Mouse (Mus musculus) spleen, adult 2 months (tissue): ENCODE measurements around the gene Iqub. TPM values are rescaled to one million over a fixed set of nuclear protein-coding genes. Genes with fewer than 3 reads are reported as not detected.

Experiments used
- DNase-seq, 2 experiments: peaks; one replicate each; pipeline versions ENCODE4 v3.0.0 to v3.0.0-alpha.2; 2012 to 2021; ENCODE audit warnings: low spot score in 2 of 2, low read depth in 1 of 2
- H3K27ac ChIP-seq: fragments of 200-500 bp; 2 replicates; pipeline ENCODE4 v1.5.1; 2012; ENCODE audit warnings: low read length, inconsistent platforms; ENCODE audit not compliant: insufficient read depth
- H3K27me3 ChIP-seq: fragments of 200-500 bp; 2 replicates; pipeline ENCODE4 v1.6.1; 2012; ENCODE audit warnings: mild to moderate bottlenecking, moderate library complexity, low read length, inconsistent platforms; ENCODE audit not compliant: control insufficient read depth, insufficient read depth
- H3K36me3 ChIP-seq: fragments of 200-500 bp; 2 replicates; pipeline ENCODE4 v1.6.1; 2012; ENCODE audit warnings: mild to moderate bottlenecking, low read length, inconsistent platforms; ENCODE audit not compliant: control insufficient read depth, insufficient read depth
- H3K4me1 ChIP-seq: fragments of 200-500 bp; 2 replicates; pipeline ENCODE4 v1.6.1; 2011; ENCODE audit warnings: inconsistent platforms; ENCODE audit not compliant: control insufficient read depth, insufficient read depth, insufficient read length
- H3K4me3 ChIP-seq: fragments of 200-500 bp; 2 replicates; pipeline ENCODE4 v1.5.1; 2011; ENCODE audit warnings: mild to moderate bottlenecking, inconsistent platforms; ENCODE audit not compliant: insufficient read depth, insufficient read length; ENCODE audit errors: extremely low read depth
- CTCF ChIP-seq: fragments of 200-500 bp; IDR thresholded peaks from 2 replicates; pipeline ENCODE4 v1.5.1; 2011; ENCODE audit warnings: mild to moderate bottlenecking, inconsistent platforms; ENCODE audit not compliant: insufficient read depth, insufficient read length, insufficient replicate concordance; ENCODE audit errors: extremely low read depth
- POLR2A ChIP-seq: fragments of 200-500 bp; IDR thresholded peaks from 2 replicates; pipeline ENCODE4 v1.6.1; 2011; ENCODE audit warnings: low read depth, low read length, inconsistent platforms
- WGBS: fragments of 180-500 bp; shearing (Covaris S2); methylation state at CpG from one replicate; pipeline ENCODE4 v1.1.7; 2018; 5-methylcytosine and 5-hydroxymethylcytosine counted together
- polyA plus RNA-seq: library from polyadenylated mRNA; depleted of rRNA; stranded (reverse); fragments of >200 nt; gene quantifications from 2 replicates; pipeline ENCODE4 v1.2.3, GENCODE M21; 2012; rRNA removed

Gene Iqub
- polyA plus RNA-seq, 1 experiment: not detected

DNA sequence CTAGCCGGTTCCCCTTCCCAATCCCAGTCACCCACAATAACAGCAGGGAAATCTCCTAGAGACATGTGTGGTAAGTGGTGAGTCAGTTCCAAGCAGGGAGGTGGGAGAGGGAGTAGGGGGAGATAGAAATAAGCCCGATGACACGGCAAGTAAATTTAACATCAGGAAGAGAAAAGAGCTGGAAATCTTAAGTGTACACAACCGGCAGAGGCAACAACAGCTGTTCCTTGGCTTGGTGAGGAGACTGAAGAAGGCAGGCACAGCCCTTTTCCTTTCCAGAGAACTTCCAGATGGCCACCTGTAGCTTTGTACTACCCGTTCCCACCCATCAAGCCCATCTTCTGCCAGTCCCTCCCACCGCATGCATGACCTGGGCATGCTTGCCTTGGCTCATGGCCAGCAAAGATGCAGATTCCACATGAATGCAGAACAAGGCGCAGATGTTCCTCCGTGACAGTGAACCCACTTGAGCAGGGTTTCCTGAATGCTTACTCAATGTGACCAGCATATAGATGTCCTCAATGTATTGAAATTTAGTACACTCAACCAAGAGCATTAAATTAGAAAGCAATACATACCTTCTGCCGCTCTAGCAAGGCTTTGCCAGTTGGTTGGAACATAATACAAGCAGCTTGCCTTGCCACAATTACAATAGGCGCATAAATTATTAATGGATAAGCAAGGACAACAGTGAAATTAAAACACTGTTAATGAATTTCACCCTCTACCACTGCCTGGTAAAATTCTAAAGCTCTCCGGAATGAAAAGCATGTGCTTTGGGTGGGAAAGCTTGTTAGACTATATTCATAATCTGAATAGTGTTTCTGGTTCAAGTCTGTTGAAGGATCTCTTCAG is 106.1 kb downstream of the Iqub start:
- Histone ChIP-seq H3K4me3 (no peak overlapping the region), H3K27ac (no peak overlapping the region), H3K4me1 (no peaks in the 10 kb centered on the region), H3K36me3 (no peaks in the 10 kb centered on the region), H3K27me3 (no peaks in the 10 kb centered on the region)
- no peak for DNase-seq
- TF ChIP-seq POLR2A: no peak
- no peak for TF ChIP-seq CTCF
- 81% methylated on average over 11 of the region's 11 CpGs for WGBS

DNA sequence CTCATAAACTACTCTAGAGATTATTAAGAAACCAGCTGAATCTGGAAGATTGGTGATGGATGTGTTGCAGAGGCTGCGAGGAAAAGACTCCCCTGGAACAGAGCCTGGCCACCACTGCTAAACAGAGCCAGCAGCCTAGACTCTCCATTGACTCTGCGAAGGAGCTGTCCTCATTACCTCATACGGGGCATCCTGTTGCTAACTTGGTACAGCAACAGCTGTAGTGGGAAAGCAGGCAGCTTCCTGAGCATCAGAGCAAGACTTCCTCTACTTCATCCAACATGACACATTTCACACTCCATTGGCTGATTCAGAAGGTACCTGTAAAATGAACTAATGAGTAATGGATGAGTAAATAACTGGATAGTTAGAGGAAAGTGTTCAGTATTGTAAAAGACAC is 107.1 kb downstream of the Iqub start:
- Histone ChIP-seq H3K36me3 (no peaks in the 10 kb centered on the region), H3K4me1 (no peaks in the 10 kb centered on the region), H3K27ac (no peak overlapping the region), H3K4me3 (no peak overlapping the region), H3K27me3 (no peaks in the 10 kb centered on the region)
- no peak for DNase-seq
- whole genome bisulfite sequencing: 42% methylated on average over 3 of the region's 3 CpGs
- TF ChIP-seq POLR2A: no peak
- no peak for TF ChIP-seq CTCF

DNA sequence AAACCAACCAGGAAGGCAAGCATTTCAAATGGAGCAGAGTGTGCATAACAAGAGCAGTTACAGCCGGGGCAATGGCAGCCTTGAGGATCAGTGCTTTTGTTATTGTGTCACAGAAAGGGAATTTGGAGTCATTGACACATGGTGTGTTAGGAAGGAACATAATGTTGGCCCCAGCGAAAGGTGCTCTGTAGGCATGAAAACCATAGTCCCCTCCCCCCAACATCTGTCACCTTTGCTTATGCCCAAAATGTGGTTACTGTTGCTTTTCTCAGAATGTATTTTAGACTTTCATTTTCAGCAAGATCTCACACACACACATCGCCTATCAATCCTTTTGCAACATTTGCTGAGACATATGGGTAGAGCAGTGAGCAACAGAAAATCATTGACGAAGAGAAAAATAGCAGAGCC is 117.6 kb downstream of the Iqub start:
- Histone ChIP-seq H3K4me1 (no peaks in the 10 kb centered on the region), H3K36me3 (no peaks in the 10 kb centered on the region), H3K27ac (no peak overlapping the region), H3K4me3 (no peak overlapping the region), H3K27me3 (no peaks in the 10 kb centered on the region)
- TF ChIP-seq CTCF (no peak), POLR2A (no peak)
- 81% methylated on average over 4 of the region's 4 CpGs for WGBS
- no peak for DNase-seq

Other genes starting within 250 kb of the Iqub start
- 0.58 and 0.92 TPM in 2 replicates for gene Ndufa5, start 12.9 kb upstream of the Iqub start, polyA plus RNA-seq
- 0.01 TPM in 1 of 2 replicates, not detected in the other for gene Asb15, start 13.1 kb upstream of the Iqub start, polyA plus RNA-seq
- gene Lmod2, start 82.7 kb upstream of the Iqub start, polyA plus RNA-seq: not detected in 2 replicates
- 22.3 and 46.5 TPM in 2 replicates for gene Wasl, start 149.9 kb upstream of the Iqub start, polyA plus RNA-seq
- gene Hyal6, start 218.2 kb upstream of the Iqub start, polyA plus RNA-seq: not detected in 2 replicates
- not detected in 2 replicates for gene Hyal4, start 233.3 kb upstream of the Iqub start, polyA plus RNA-seq